Mouse (Mus musculus) CD4-positive, CD25-positive, alpha-beta regulatory T cell (primary cell): ENCODE data around the gene Gm43517. TPM values are rescaled to one million over a fixed set of nuclear protein-coding genes. Genes with fewer than 3 reads are reported as not detected.

Experiments
- polyA plus RNA-seq: library from polyadenylated mRNA; unstranded; fragments of 100-300 nt; shearing (Covaris generic); gene quantifications from one replicate; pipeline ENCODE4 v1.2.1, GENCODE M21; 2017

Gene Gm43517
- polyA plus RNA-seq = not detected

GRCm38 (mm10) chr12:49384876-49385630 is at the start of gene Gm43517:
Gene Gm43517, plus strand, starts transcription at chr12:49385174.

GRCm38 (mm10) chr12:49382565-49383520 is 2.1 kb upstream of the Gm43517 start, which contains the start of gene Foxg1:
Gene Foxg1, plus strand, starts transcription at chr12:49382660.

Other genes starting within 250 kb of the Gm43517 start
- not detected for gene Foxg1, start 2.5 kb upstream of the Gm43517 start, polyA plus RNA-seq